Mouse (Mus musculus) T-cell, adult 66 days (primary cell): ENCODE results near the gene Rnf216. TPM values are rescaled to one million over a fixed set of nuclear protein-coding genes. Genes with fewer than 3 reads are reported as not detected.

ENCODE experiments used
- total RNA-seq, 2 experiments: library from RNA; stranded (reverse); gene quantifications; 3 replicates in 1 of 2; 4 replicates in 1 of 2; pipeline ENCODE4 v1.2.4; 2023

The Rnf216 gene
- total RNA-seq = 10 to 100 TPM; 10.6 to 11.0 TPM

GRCm38 (mm10) chr5:143112281-143113246 lies at the start of gene Rnf216:
Gene Rnf216 (minus strand): TSS chr5:143112994.

GRCm38 (mm10) chr5:143147481-143147880 lies 34.7 kb upstream of the Rnf216 start, which contains the start of gene Olfr718-ps1:
Gene Olfr718-ps1 (minus strand): TSS chr5:143147581.

DNA sequence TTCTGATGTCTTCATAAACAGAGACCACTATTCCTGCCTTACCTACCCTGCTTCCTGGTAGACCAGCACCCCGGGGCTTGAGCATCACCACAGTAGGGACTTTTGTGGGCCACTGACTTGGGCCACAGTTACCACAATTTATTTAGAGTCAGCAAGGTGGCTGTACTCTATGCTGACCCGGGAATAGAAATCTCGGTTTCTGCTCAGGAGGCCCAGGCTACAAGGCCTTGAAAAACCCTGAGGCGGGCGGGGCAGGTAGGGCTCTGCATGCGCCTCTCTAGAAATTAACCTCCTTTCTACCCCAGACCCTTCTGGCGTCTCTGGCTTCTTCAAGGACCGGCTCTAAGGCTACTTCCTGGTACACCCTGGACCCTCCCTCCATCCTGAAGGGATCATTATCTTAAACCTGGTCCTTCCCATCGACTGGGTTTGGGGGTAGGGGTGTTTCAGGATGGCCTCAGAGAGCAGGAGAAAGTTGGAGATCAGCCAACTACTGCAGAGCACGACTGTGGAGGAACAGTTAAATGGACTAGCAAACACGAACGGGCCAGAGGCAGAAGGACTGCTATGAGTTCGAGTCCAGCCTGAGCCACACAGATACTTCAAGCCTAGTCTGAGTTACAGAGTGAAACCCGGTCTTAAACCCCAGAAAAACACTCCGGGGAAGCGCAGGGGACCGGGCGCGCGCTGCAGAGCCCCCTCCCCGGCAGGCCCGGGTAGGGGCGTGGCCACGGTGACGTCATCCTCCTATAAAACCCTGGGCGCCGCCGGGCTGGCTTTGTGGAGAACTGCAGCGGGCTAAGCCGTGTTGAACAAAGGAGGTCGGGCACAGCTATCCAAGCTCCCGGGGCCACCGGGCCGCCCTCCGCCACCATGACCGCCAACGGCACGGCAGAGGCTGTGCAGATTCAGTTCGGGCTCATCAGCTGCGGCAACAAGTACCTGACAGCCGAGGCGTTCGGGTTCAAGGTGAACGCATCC lies 152.9 kb downstream of the Rnf216 start, which contains the start of gene Fscn1:
Gene Fscn1 (plus strand): TSS at position 768 of the 981 bp plus-strand sequence.

Other genes starting within 250 kb of the Rnf216 start
- 1 to 10 TPM; 7.5 to 8.7 TPM for gene Fbxl18, start 217.6 kb downstream of the Rnf216 start, total RNA-seq
- 1,000 to 10,000 TPM; 8,687 to 8,887 TPM for gene Actb, start 206.2 kb downstream of the Rnf216 start, total RNA-seq
- under 1 TPM; 0.44 to 0.50 TPM for gene Fscn1, start 152.7 kb downstream of the Rnf216 start, total RNA-seq
- under 1 TPM in 1 of 2 experiments, not detected in 1; 0.44 TPM for gene Olfr718-ps1, start 34.6 kb upstream of the Rnf216 start, total RNA-seq
- 10 to 100 TPM; 10.9 to 12.5 TPM for gene Rbak, start 67.8 kb upstream of the Rnf216 start, total RNA-seq
- not detected for gene Spdye4b, start 68.0 kb upstream of the Rnf216 start, total RNA-seq
- gene Spdye4a, start 113.9 kb upstream of the Rnf216 start, total RNA-seq = not detected
- gene Zfp12, start 122.2 kb upstream of the Rnf216 start, total RNA-seq = 10 to 100 TPM; 36.1 to 37.2 TPM
- 1 to 10 TPM; 1.6 to 1.9 TPM for gene Zfp316, start 157.0 kb upstream of the Rnf216 start, total RNA-seq
- 1 to 10 TPM; 1.3 to 2.1 TPM for gene Zfp853, start 180.6 kb upstream of the Rnf216 start, total RNA-seq
- 10 to 100 TPM; 35.1 to 37.7 TPM for gene E130309D02Rik, start 202.4 kb upstream of the Rnf216 start, total RNA-seq
- 10 to 100 TPM; 58.3 to 67.9 TPM for gene Zdhhc4, start 216.3 kb upstream of the Rnf216 start, total RNA-seq
- not detected for gene Grid2ip, start 244.3 kb upstream of the Rnf216 start, total RNA-seq